Mouse (Mus musculus): Measurements from ENCODE around the gene Aatf.
"Not testable (repeated sequence)": the region's sequence is repeated elsewhere in the genome, so short reads cannot be mapped to it uniquely, and the experiment has no call there.

The Aatf gene

DNA sequence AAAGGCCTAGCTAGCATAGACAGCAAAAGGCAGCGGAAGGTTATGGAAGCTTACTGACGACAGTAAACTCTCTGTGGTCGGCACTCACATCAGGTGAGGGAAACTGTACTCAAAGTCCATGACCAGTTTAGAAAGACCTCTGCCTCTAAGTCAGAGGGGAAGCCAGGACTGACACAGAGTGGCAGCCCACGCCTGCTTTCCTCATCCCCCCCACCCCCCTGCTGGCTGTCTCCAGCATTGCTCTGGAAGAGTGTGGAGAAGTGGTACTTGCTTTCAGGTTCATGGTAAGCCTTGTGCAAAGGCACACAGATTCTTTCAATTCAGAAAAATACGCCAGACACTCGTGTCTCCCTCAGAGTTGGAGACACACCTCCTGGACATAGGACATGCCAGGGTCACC lies 78.4 kb downstream of the Aatf start:
- no peak for DNase-seq (ENCODE audit: low spot score)

DNA sequence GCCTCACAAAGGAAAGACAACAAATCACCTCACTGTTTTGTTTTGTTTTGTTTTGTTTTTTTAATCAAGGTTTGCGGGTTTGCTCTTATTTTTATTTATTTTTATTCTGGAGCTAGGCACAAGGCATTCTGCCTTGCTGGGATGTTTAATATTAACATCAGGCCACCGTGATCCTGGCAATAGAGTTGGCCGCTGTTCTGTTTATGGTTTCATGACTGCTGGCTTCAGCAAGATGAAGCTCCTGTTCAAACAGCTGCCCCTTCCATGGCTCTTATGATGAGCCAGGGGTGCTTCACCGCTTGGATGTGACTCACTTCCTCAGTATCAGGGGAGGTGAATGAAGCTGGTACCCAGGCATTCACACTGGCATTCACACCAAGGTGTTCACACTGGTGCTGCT lies 83.0 kb downstream of the Aatf start:
- no peak for DNase-seq (ENCODE audit: low spot score)

DNA sequence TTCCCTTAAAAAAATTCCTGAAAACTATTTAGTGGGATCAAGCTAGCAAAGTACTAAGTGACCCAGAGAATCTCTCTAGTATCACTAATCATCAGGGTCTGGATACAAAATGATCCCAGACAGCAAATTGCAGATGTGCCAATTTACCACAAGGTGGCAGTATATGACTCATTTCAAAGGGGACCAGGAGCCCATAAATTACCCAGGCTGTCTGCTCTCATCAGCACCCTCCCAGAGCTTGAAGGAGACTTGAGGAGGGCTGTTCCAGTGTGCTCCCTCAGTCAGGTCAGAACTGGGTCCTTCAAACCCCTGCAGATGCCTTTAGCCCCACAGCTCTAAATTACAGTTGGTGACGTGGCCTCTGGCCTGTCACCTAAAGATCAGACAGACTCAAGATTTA lies 83.7 kb downstream of the Aatf start:
- no peak for DNase-seq (ENCODE audit: low spot score)

DNA sequence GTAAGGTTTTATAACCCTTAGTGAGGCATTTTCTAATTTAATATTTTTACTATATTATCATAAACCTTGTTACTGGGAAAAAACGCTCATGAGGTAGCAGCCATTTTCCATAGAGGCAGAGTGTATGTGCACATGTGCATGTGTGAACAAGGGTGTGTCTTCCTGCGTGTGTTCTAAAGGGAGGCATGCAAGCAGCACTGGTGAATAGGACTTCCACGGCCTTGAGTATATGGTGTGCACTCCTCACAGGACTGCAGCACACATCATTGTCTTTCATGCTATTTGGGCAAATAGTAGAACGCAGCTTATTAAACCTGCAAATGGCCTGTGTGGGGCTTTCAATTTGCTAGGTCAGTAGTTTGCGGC lies 86.7 kb downstream of the Aatf start:
- no peak for DNase-seq (ENCODE audit: low spot score)

DNA sequence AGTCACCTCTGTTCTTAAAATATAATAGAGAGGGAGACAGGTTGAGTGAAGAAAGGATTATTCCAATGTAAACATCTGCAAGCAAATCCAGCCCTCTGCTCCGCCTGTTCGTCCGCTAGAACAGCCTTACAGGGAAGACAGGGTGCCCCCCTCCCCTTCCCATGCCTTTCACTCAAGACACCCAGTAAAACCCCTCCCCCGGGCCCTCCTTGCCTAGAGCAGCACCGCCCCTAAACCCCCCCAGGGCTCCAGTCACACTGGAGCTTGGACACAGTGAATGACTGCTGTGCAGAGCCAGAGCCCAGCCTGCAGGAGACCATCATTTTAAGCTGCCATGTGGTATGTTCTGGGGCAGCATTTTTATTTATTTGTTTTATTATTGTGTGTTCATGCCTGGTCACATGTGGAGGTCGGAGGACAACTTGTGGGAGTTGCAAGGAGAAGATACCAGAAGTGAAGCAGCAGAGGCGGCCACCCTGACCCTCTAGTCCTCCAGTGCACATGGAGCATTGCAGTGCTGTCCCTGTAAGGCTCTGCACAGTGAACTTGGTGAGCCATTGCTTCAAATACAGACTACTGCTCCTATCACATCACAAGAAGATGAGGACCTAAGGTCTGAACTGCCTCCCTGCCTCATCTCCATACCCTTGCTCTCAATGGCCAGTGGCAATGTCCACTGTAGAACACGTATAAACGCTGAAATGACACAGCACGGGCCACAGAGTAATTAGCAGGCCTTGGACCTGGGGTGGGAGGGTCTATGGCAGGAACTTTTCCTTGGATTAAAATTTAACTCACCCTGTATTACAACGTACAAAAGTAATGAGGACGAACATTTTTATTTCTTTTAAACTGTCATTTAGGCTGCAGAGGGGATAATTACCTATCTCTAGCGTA lies 87.3 kb downstream of the Aatf start:
- no peak for DNase-seq (ENCODE audit: low spot score)

DNA sequence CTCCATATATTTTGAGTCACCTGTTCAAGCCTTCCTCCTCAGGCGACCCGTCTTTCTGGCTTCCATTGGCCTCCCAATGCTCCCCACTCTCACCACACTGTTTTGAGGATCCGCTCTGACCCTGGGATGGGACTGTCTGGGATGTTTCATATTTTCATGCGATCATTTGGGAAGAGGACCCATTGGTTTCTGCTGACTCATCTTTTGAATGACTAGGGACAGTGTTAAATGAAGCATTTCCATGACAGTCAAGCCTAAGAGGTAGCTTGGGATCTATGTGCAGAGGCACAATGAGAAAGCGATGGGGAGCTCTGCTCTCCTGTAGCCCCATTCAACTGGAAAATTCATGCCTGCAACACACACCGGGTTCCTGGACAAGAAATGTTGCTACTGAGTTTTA lies 92.5 kb downstream of the Aatf start:
- no peak for DNase-seq (ENCODE audit: low spot score)

DNA sequence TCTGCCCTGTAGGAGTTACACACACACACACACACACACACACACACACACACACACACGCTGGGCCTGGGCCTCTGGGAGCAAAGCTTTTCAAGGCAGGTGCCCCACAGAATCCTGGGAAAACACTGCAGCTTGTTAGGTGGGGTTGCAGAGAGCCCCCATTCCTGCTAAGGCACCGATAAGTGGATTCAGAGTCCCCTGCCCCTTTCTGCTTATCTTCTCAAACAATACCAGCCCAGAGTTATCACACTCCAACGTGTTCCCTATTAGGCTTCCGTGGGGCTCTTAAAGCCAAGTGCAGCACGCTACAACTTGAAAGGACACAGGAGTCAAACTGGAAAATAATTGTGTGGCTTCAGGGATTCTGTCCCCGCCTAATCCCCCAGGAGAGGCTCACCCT lies 100.2 kb downstream of the Aatf start:
- no peak for DNase-seq (ENCODE audit: low spot score)

DNA sequence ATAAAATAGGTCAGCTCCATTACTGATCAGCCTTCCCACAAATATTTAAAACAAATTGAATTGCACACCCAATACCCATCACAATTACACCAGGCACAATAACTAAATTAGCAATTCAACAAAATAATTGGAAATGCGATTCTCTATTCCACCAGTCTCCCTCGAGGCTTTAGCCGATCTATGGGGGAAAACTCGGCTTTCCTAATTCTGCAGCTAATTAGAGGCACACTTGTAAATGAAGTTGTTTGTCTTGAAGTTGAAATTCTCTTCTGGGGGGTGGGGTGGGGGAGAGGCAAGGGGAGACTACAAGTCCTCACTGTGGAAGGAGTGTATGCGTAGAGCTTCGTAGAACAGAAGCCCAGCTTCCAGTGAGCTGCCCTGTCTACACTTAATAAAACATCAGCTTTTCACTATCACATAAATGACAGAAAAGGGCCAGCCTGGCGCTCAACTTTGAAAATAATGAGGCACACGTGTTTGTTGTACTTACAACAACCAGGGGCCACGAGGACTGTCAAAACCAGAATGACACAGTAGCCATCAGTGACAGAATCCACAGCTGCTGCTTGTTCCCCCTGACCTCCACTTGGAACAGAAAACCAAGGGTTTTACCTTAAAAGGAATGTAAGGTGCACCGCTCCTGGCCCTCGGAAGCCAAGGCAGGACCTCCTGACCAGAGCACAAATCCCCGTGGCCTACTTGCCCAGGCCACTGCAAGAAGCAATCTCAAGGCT lies 101.0 kb downstream of the Aatf start:
- DNase-seq (ENCODE audit: low spot score), result no peak

DNA sequence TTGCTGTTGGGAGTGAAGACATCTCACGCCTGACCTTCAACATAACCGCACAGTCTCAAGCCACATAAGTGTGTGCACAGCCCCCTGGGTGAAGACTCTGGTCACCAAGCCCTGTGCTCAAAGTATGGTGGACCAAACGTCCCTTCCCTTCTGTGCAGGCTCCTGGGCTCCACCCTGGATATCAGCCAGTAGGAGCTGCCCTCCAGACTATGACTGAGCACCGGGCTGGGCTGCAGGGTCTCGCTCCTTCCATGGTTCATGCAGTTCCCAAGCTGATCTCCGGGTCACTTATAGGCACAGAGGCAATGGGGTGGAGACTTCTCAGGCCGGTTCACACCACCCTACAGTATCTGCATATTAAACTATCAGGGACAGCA lies 101.7 kb downstream of the Aatf start:
- no peak for DNase-seq (ENCODE audit: low spot score)

DNA sequence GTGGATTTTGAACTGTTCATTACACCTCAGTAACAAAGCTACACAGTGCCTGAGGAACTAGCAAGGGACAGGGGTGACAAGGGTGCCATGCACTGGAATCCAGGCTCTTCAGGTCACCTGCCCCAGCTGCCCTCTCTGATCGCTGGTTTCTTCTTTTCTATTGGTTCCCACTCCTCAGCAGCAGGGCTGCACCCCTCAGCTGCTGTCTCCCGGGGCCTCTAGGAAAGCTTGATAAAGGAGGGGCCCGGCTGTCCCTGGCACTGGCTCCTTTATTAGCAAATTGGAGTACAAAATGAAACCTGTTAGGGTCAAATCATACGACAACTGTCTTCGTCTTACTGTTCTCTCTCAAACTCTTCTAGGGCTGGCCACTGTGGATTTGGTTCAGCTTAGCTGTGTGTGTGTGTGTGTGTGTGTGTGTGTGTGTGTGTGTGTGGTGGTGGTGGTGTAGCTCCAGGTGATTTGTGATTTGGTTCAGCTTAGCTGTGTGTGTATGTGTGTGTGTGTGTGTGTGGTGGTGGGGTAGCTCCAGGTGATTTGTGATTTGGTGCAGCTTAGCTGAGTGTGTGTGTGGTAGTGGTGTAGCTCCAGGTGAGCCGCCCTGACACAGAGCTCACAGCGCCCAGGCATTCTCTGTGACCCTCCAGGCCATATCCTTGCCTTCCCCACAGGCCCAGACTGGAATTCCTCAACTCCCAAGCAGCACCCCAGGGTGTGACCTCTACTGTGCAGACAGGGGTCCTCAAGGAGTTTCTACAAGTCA lies 102.3 kb downstream of the Aatf start:
- no peak for DNase-seq (ENCODE audit: low spot score)

DNA sequence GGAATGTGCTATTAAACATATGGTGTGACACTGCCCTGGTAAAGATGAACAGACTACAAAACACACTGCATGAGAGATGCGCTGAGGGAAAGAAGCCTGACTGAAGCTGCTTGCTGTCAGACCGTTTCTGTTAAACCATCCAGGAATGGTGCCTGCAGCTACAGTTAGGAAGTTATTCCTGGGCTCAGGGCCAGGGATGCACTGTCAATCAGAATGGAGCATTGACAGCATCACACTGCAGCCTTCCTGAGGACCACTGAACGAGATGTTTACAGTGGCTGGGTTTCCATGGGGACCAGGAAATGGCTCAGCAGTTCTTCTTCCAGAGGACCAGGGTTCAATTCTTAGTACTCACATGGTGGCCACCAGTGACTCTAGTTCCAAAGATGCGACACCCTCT lies 102.9 kb downstream of the Aatf start:
- DNase-seq (ENCODE audit: low spot score), result no peak

DNA sequence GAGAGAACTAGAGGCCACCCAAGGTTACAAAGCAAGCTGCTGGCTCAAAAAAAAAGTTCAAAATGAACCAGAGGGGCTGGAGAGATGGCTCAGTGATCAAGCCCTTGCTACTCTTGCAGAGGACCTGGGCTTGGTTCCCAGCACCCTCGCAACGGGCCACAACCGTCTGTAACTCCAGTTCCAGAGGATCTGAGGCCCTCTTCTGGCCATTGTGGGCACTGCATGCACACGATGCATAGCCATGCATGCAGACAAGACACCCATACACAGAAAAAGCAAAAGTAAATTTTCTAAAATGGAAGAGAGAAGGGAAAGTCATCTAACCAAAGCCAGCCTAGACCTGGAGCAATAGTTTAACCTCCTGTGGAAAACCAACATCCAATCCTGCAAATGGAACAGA lies 106.6 kb downstream of the Aatf start:
- DNase-seq (ENCODE audit: low spot score), result no peak

DNA sequence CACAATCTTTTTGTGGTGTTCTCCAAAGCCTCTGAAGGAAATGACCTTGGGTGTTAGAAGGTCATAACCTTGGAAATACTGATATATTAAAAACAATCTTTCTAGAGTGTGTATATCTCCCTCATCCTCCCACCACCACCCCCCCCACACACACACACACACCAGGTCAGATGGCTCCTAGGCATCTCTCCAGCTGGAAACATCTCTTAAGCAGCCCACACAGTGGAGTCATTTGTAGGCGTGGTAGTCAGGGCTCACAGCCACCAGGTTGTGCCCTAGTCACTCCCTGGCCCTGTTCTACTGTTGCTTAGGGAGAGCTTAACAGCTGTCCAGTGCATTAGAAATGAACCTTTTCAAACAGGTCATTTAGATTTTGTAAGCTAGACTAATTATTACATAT lies 118.3 kb downstream of the Aatf start:
- peak; percentile 23 for DNase-seq (ENCODE audit: low spot score)

DNA sequence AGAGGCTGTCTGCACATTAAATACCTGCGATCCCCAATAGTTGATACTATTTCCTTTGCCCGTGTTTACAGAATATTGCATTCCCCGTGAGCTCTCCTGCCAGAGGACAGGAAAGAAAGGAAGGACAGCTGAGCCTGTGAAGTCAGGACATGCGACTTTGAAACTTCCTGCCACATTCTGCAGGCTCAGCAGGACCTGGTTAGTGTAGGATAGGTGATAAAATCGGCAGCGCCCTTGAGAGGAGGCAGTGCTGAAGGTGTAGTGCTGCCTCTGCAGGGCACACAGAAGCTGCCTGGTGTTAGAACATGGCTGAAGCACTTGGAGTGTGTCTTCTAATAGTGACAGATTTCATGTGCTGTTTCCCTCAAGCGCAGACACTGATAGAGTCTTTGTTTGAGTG lies 119.8 kb downstream of the Aatf start:
- DNase-seq (ENCODE audit: low spot score), result no peak

DNA sequence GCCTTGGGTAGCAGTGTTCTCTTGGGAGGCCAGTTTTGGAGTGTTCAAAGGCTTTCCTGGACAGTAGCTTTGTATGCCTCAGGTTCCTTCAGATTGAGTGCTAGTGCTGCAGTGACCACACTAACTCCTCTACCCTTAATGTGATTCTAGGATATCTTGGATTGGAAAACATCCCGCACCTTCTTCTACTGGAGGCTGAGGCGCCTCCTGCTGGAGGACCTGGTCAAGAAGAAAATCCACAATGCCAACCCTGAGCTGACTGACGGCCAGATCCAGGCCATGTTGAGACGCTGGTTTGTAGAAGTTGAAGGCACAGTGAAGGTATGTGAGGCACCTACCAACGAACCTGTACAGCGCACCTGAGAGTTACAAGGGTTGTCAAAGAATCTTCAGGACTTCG lies 121.3 kb downstream of the Aatf start:
- DNase-seq (ENCODE audit: low spot score), result not testable (repeated sequence)

DNA sequence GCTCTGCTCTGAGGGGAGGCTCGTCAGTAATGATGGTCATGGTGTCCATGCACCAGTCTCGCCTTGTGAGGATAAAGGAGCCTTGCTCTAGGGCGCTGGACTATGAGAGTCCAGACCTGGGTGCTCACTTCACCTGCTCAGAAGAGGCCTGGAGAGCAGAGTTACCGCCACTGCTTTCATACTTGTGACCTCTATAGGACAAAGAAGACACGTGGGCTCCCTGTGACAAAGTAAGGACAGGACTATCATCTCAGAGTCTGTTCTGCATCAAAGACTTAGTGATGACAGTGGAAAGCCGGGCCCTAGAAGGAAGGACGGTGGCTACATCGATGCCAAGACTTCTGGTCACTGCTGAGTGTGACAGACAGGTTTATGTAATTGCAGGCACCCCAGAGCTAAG lies 122.2 kb downstream of the Aatf start:
- DNase-seq (ENCODE audit: low spot score), result no peak

DNA sequence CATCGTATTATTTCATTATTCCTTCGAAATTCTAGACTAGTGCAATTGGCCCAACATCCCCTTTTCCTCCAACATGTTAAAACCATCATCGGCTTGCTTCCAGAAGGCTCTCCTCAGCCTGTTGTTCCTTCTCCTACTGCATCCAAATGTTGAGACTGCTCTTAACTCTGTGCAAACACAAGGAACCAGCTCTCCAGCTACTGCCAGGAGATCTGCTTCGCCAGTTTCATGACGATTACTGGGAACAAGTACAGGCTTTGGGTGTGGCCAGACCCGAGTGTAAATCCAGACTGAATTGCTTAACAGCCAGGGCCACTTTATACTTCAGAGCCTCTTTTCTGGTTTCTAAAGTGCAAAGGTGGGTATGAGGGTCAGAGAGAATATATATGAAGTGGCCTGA lies 124.0 kb downstream of the Aatf start:
- no peak for DNase-seq (ENCODE audit: low spot score)

DNA sequence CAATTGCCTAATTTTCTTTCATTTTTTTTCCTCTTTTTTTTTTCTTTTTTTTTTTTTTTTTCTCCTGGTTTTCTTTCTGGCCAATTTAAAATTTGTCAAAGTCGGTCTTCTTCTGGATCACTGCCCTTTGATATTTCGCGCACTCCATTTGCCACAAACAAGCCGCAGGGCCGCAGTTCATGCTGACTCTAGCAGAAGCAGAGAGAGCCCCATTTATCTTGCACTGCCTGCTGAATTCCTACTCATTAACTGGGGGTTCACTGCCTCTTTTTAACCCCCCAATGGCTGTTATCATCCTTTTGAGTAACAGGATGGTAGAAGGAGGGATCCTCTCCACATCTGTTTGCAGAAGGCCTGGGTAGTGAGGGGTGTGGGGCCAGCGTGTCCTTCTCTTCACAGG lies 129.4 kb downstream of the Aatf start:
- no peak for DNase-seq (ENCODE audit: low spot score)

DNA sequence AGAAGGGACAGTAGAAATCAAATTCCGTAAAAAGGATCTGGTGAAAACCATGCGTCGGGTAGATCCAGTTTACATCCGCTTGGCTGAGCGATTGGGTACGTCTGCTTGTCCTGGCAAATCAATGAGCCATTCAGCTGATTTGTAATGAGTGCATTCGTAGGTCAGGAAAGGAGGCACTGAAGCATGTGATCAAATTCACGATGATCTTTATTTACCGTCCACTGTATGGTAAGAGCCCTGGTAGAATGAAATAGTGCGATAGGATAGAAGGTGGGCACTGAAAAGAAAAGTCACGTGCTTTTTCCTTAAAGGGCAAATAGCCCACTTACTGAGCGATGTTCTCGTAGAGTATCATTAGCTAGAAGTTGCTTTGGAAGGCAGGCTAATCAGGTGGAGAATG lies 130.9 kb downstream of the Aatf start:
- no peak for DNase-seq (ENCODE audit: low spot score)

DNA sequence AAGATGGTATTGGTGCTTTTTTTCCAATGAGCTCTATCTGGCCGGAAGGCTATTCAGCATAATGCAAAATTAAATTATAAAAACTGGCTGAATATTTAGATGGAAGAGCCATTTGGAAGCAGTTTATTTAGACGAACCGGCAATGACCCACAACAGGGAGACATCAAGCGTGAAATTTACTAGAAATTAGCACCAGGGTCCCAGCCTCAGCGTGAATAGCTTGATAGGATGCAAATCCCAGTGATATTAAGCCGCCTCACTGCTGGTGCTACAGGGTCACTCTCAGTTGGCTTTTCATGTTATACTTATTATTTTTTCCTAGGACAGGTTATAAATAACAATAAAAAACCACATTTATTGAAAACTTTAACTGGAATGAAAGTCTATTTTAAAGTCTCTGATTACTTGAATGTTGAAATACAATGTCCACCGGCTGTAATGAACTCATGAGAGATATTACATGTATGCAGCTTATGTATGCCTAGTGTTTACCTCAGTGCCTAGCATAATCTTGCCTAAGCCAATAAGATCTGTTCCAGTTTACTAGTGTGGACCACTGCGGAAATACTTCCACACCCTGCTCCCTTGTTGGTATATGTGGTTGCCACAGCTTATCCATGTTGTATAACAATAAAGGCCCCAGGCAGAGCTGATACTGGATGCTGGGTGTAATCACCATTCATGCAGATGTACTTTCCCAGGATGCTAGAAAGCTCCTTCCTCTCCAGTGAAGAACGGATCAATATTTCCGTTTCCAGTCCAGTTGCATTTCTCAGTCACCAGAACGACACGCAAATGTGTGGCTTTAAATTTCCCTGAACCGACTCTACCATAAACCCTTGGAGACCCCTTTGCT lies 136.6 kb downstream of the Aatf start:
- DNase-seq (ENCODE audit: low spot score), result no peak

DNA sequence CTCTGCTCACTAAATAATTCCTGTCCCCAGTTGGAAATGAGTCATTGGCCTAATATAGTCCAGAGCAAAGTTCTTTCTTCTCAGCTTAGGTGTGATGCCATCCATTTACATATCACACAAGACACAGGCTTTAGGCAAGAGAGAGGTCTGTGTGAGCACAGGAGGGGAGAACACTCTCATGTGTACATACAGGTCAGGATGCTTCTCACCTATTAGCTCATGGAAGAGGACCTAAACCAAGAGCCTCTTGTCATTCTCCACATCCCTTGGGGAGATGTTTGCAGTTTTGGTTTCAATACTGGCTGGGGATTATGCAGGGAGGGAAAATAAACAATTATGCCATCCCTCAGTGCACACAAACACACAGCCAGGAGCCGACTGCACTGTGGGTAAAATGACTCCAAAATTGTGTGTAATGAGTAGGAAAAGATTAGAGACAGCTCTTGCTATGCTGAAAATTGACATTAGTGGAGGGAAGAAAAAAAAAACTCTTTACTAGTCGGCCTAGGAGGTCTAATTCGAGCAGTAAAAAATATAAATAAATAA lies 137.3 kb downstream of the Aatf start:
- no peak for DNase-seq (ENCODE audit: low spot score)

DNA sequence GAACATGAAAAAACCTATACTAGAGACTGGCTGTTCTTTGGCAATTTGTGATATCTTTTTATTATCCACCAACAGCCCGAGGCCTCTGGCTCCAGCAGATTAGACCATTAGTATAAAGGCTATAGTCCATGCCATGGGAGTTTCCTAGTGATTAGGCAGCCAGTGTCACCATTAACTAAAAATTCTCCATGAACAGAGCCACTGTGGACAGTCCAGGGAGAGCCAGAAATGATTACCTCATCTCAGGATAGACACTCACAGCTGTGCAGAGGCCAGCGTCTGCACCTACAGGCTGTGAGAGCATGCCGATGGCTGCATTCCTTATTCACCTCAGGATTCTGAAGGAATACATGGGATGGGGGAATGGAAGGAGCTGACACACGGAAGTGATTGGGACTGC lies 140.2 kb downstream of the Aatf start:
- DNase-seq (ENCODE audit: low spot score), result no peak

Data from ovary, postnatal 36 days (tissue).